Mouse (Mus musculus) bone marrow, adult 2 months (tissue): ENCODE data around the gene Slfnl1.

ENCODE experiments used
- CTCF ChIP-seq: fragments of 200-500 bp; IDR thresholded peaks from 2 replicates; pipeline ENCODE4 v1.5.1; 2011; ENCODE audit warnings: low read length, control low read depth; ENCODE audit not compliant: control insufficient read depth, insufficient read depth
- POLR2A ChIP-seq: fragments of 200-500 bp; IDR thresholded peaks from 2 replicates; pipeline ENCODE4 v1.6.1; 2011; ENCODE audit warnings: low read depth, mild to moderate bottlenecking, control low read depth, low read length, borderline replicate concordance; ENCODE audit not compliant: control insufficient read depth

- no peak for TF ChIP-seq CTCF
- TF ChIP-seq POLR2A: no peak
These were observed at the start of gene Slfnl1 for GRCm38 (mm10) chr4:120531986-120532385.
